Mouse (Mus musculus) hindlimb bud, embryonic 11.5 days (tissue): Measurements from ENCODE around the gene Rabif.
A peak's percentile ranks its signal among the peaks of the same experiment; 100 is the strongest.
"Not testable (repeated sequence)": the region's sequence is repeated elsewhere in the genome, so short reads cannot be mapped to it uniquely, and the experiment has no call there.

ENCODE experiments used
- DNase-seq: peaks from one replicate; pipeline ENCODE4 v3.0.0-alpha.2; 2012; ENCODE audit warnings: low read depth, low spot score; ENCODE audit errors: extremely low spot score

Rabif gene

GRCm38 (mm10) chr1:134494428-134495215 lies at the start of gene Rabif:
Gene Rabif, plus strand, starts transcription at chr1:134494648.
- DNase-seq = peak; percentile 92

DNA sequence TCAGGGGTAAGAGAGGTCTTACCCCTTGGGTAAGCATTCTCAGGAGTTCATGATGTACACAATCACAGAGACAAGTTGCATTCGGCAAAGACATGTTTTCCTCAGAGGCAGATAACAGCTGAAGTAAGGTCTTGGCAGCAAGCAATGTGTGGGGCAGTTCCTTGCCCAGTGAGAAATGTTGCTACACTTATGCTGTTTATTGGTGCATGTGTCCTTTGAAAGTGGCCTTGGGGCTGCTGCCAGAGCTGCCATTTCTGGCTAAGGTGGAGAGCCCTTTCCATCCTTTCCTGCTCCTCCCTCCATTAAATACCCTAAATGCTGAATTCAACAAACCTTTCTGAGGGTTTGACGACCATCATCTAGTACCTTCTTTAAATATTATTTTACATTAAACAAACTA lies 49.0 kb upstream of the Rabif start:
- DNase-seq = no peak

GRCm38 (mm10) chr1:134448537-134448936 lies 45.9 kb upstream of the Rabif start:
- DNase-seq = not testable (repeated sequence)

DNA sequence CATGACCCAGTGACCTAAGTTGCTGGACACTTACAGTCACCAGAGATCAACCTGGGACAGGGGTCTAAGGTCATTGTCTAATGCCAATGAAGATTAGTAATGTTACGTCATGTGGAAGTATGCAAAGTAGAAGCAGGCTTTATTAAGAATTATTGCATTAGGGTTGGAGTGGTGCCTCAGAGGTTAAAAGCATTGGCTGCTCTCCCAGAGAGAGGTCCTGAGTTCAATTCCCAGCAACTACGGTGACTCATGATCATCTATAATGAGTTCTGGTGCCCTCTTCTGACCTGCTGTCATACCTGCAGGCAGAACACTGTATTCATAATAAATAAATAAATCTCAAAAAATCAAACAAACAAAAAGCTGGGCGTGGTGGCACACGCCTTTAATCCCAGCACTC lies 44.2 kb upstream of the Rabif start:
- DNase-seq = no peak

DNA sequence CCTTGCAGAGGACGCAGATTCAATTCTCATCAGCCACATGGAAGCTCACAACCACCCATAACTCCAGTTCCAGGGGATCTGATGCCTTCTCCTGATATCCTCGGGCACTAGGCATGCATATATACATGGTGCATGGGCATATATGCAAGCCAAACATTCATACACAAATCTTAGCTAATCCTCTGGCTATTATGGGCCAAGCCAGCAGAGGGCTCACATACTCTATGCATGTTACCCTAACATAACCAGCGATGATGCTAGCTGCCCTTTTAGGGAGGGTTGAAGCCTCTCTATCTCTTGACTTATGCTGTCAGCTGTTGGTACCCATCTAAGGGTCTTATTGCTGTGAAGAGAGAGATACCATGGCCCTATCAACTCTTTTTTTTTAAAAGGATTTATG lies 43.5 kb upstream of the Rabif start:
- no peak for DNase-seq

- peak; percentile 67 for DNase-seq
Measured at GRCm38 (mm10) chr1:134454904-134455824, 39.3 kb upstream of the Rabif start, which contains the start of gene Klhl12. Gene Klhl12, plus strand, starts transcription at chr1:134455531.

DNA sequence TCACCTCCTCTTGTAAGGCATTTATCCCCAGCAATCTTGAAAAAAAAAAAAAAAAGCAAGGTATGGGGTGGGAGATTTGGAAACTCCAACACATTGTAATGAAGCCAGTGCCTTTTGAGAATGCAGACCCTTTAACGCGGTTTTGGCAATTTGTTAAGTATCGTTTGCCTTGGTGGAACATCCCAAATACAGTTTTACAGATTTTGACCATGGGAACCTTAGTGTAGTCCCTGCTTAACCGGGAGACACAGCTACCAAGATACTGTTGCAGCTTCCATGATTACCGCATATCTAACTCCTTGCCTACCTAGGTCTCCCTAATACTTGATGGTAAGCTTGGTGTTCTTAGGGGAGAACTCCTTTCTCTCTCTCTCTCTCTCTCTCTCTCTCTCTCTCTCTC lies 38.4 kb upstream of the Rabif start:
- DNase-seq = no peak

DNA sequence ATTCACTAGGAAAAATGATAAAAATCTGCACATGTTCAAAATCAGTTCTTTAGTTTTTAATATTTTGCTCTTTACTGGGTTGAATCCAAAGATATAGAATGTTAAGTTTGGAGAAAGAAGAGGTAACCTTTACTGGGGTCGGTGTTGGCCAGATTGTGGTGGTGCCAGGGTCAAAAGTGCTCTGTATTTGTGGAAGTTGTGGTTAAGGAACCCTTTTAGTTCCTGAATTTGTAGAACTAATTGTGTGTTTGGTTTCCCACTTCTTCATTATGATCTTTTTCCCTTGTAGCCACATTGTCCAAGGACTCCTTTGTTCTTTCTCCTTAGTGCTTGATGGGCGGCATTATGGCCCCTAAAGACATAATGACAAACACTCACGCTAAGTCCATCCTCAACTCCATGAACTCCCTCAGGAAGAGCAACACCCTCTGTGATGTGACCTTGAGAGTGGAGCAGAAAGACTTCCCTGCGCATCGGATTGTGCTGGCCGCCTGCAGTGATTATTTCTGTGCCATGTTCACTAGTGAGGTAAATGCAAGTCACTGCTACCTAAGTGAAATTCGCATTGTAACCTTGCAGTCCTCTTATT lies 36.2 kb upstream of the Rabif start:
- DNase-seq = no peak

DNA sequence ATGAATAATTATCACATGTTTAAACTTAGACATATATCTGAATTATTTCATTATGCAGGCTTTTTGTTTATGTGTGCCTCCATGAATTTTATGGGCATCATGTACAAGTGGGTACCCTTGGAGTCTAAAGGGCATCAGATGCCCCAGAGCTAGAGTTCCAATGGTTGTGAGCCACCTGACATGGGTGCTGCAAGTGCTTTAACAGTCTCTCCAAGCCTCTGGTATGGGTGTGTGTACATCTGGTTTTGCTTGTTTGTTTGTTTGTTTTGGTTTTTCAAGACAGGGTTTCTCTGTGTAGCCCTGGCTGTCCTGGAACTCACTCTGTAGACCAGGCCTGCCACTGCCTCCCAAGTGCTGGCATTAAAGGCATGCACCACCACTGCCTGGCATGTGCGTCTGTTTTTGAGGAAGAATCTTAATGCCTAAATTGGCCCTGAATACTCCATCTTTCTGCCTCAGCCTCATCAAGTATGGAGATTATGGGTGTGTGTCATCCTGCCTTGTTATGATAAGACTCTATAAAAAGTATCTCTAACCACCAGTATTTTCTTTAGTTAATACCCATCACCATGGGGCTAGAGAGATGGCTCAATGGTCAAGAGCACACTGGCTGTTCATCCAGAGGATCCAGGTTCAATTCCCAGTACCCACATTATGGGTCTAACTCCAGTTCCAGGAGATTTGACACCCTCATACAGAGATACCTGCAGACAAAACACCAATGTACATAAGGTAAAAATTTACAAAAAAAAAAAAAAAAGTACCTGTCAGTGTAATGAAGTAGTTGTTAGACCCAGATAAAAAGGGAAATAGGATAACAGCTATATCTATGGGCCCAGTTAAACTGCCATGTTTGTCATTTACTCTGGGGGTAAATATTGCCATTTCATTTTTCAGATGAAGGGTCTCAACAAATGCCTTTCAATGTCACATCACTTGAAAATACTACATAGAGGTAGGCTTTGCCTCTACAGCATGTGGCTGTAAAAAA lies 33.9 kb upstream of the Rabif start:
- no peak for DNase-seq

DNA sequence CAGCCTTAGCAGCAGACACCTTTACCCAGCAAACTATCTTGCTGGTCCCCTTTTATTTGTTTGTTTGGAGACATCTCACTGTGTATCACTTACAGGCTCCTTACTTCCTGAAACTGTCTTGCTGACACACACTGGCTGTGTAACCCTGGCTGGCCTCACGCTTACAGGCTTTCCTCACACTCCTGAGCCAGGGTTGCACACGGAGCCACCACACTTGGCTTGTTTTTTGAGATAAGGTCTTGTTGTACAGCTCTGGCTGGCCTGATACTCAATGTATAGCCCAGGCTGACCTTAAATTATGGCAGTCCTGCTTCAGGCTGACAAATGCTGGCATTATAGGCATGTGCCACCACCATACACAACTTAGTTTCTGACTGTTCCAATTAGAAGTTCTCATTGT lies 9.8 kb upstream of the Rabif start:
- DNase-seq = no peak

GRCm38 (mm10) chr1:134490903-134491801 lies 3.3 kb upstream of the Rabif start:
- DNase-seq = no peak

GRCm38 (mm10) chr1:134492276-134492675 lies 2.2 kb upstream of the Rabif start:
- DNase-seq = no peak

- no peak for DNase-seq
Measured at GRCm38 (mm10) chr1:134493496-134493895, 952 bp upstream of the Rabif start.

- no peak for DNase-seq
Measured at GRCm38 (mm10) chr1:134493956-134494355, 492 bp upstream of the Rabif start.

DNA sequence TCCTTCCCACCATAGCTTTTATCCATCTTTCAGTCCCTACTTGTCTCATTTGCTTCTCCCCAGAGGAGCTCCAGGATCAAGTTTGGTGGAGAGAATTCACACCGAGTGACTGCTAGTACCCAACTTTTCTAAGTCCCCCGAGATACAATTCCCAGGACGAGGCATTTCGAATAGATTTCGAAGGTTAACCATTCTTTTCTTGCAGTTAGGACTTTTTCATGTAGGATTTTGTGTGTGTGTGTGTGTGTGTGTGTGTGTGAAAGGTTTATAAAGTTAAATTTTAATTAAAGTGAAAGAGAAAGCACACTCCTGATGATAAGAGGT lies 730 bp downstream of the Rabif start:
- no peak for DNase-seq

DNA sequence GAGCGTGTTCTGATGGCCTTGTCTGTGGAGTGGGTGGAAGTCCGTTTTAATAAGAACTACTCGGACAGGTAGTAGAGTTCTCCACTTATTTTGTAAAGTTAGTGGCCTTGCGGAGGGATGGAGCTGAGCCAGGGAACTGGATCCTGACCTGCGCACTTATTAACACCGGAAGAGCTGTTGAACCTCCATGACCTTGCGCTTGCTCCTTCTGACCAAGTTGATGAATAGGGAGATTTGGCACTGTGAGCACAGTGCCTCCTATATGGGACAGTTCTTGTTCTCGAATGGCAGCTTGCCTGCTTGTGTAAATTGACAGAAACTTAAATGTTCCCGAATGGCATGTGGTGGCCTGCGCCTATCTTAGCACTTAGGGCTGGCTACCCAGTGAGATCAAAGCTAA lies 1.5 kb downstream of the Rabif start:
- no peak for DNase-seq

DNA sequence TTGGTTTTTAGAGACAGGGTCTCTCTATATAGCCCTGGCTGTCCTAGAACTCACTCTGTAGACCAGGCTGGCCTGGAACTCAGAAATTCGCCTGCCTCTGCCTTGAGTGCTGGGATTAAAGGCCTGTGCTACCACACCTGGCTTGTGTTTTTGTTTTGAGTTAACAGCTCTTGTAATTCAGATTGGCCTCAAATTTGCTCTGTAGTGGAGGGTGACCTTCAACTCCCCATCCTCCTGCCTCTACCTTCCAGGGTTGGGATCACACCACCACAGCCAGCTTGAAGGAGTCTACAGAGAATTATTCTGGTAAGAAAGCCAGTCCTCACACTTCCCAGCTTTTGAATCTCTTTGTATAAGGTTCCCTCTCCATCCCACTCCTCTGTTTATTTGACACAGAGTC lies 6.5 kb downstream of the Rabif start:
- no peak for DNase-seq

GRCm38 (mm10) chr1:134506201-134506600 lies 11.8 kb downstream of the Rabif start:
- no peak for DNase-seq

GRCm38 (mm10) chr1:134510018-134510417 lies 15.6 kb downstream of the Rabif start:
- DNase-seq = no peak

GRCm38 (mm10) chr1:134512183-134512582 lies 17.7 kb downstream of the Rabif start:
- no peak for DNase-seq
